Mouse (Mus musculus): ENCODE data around the gene Pde4b.
"Not testable (repeated sequence)": the region's sequence is repeated elsewhere in the genome, so short reads cannot be mapped to it uniquely, and the experiment has no call there.

Pde4b gene

DNA sequence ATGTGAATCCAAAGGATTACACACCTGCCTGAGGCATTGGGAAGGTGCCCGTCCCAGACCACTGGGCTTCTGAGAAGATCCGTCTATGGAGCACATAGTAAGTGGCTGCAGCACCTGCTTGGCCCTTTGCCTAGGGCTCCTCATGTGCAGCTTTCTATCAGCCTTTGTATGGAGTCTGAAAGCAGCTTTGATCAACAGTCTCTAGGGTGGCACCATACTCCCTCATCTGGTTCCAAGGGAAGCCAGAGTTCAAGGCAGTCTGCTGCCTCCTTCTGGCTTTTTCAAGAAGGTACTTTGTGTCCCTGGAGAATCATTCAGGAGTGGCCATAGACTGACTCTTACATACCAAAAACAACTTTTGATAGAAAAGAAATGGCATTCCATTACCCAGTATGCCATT is 397.4 kb downstream of the Pde4b start:
- no peak for DNase-seq

DNA sequence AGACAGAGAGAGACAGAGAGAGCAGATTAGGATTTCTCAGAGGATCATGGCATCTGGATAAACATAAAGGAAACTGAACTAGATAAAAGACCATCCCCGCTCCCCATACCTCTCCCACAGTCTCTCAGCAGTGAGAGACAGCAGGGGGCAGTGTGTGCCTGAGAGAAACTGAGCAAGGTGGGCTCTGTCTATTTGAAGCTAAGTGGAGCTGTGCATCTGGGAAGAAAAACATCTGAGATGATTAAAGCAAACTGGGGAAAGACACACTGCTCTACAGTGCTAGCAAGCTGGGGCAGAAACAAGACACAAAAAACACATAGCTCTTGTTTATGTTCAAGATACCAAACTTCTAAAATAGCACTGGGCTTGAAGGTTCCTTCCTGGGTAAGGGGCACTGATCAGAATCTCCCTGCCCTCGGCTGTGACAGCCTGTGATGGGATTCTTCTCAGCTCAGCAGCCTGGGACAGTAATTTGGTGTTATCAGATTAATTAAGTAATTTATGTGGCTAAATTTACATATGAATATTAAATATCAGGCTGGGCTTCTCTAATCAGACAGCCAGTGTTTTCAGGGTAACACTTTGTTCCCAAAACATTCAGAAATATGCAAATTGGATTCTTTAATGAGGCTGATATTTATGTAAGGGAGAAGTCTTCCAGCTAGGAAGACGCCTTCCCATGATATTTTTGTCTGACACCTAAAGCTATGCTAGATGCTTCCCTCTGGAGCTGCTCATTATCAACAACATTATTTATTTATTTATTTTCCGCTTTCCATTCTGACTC is 399.0 kb downstream of the Pde4b start:
- peak in 1 of 2 experiments; percentile 40 for DNase-seq

- no peak for DNase-seq
Observed at GRCm38 (mm10) chr4:102486921-102487240, 399.5 kb downstream of the Pde4b start.

DNA sequence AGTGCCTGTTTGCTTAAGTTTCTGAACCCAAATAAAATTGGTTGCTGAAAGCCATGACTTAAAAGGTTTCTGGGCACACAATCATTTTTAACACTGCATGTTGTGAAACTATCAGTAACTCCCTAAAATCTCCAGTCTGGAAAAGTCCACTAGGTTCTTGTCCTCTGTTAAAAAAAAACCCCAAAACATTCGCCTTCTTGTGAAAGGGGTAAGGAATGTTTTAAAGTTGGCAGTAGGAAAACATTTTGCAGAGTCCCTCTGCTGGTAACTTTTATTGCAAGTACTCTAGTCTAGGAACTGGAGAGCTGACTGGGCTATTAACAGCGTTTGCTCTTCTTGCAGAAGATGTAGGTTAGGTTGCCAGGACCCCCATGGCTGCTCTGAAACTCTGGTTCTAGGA is 400.7 kb downstream of the Pde4b start:
- no peak for DNase-seq

- no peak for DNase-seq
Observed at GRCm38 (mm10) chr4:102491468-102492123, 404.3 kb downstream of the Pde4b start.

DNA sequence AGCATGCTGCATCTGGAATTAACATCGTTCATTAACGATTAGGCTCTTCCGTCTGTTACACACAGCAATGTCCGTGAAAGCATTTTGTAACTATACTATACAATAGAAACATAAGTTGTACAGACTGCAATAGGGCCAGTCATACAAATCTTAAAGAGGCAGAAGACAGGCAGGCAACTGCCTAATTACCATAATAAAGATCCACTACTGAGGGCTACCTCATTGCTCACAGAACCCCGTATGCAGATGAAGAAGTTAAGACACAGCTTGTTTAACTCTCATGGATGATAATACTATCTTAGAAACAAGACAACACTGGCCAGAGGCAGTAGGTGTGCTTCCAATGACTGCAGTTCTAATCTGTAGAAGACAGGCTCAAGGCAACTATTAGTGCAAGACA is 405.6 kb downstream of the Pde4b start:
- no peak for DNase-seq

- DNase-seq = no peak
Observed at GRCm38 (mm10) chr4:102493342-102494128, 406.2 kb downstream of the Pde4b start.

DNA sequence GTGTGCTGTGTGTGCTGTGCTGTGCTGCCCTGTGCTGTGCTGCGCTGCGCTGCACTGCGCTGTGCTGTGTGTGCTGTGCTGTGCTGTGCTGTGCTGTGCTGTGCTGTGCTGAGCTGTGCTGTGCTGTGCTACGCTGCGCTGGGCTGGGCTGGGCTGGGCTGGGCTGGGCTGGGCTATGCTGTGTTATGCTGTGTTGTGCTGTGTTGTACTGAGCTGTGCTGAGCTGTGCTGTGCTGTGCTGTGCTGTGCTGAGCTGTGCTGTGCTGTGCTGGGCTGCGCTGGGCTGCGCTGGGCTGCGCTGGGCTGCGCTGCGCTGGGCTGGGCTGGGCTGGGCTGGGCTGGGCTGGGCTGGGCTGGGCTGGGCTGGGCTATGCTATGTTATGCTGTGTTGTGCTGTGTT is 406.9 kb downstream of the Pde4b start:
- DNase-seq = not testable (repeated sequence)

GRCm38 (mm10) chr4:102495001-102495400 is 407.7 kb downstream of the Pde4b start:
- no peak for DNase-seq

GRCm38 (mm10) chr4:102495474-102495873 is 408.1 kb downstream of the Pde4b start:
- no peak for DNase-seq

GRCm38 (mm10) chr4:102496269-102497177 is 409.2 kb downstream of the Pde4b start:
- DNase-seq = no peak

- no peak for DNase-seq
Observed at GRCm38 (mm10) chr4:102497221-102497620, 409.9 kb downstream of the Pde4b start.

GRCm38 (mm10) chr4:102498169-102498919 is 411.0 kb downstream of the Pde4b start:
- DNase-seq = no peak

DNA sequence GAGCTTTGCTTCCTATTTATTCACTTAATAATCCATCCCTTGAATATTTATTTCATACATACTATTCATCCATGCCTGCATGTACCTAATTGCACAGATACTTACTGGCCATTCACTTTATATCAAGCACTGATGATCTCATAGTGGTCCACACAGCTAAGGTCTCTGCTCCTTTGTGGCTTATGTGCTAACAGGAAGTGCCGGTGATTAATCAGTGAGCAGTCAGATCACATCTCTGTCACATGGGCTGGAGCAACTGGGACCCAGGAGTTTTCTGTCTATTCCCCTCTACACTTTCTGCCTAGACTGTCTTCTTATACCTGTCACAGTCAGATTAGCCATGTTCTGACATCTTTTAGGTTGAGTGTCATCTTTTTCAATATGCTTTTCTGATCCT is 411.6 kb downstream of the Pde4b start:
- no peak for DNase-seq

DNA sequence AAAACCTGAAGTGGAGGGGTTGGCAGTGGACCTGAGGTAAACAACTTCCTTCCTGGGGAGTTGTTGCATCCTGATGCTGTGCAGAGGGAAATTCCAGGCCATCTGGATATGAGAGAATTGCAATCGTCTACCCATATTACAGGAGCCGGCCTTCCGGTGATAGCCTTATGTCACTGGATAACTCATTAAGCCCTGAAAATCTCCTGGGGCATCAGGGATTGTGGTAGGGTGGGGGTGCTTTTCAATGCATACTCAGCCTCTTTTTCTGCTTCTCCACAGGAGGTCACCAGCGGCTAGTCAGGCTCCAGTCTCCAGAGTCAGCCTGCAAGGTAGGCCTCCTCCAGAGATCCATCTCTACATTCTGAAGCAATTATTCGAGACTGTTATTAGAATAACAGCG is 418.4 kb downstream of the Pde4b start:
- no peak for DNase-seq

- peak; percentile 38 for DNase-seq
Observed at GRCm38 (mm10) chr4:102506376-102507280, 419.3 kb downstream of the Pde4b start.

DNA sequence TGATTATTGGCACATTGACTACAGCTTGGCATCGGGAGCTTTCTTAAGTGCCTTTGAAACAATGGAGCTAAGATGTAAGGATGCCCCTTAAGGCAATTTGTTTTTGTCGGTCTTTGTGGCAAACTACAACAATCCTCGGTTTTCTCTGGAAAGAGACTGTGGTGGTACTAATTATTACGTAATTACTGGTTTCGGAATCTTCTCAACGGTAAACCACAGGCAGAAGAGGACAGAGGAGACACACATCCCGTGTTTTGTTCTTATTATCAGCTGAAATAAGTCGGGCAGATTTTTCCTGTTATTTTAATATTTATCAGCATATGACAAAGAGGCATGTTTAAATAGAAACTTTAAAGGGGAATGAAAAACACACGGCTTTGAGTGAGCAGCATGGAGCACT is 420.0 kb downstream of the Pde4b start:
- no peak for DNase-seq

DNA sequence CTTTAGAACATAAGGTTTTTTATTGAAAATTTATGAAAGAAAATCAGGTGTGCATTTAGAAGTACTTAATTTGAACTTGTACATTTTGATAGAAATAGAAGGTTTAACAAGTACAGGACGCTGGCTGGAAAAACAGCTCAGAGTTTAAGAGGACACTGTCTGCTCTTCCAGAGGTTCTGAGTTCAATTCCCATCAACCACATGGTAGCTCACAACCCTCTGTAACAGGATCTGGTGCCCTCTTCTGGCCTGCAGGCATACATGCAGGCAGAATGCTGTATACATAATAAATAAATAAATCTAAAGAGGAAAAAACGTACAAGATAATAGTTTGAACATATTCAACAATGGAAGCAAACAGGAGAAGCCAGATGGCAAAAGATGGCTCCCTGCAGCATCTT is 420.4 kb downstream of the Pde4b start:
- DNase-seq = peak in 1 of 2 experiments; percentile 34

- no peak for DNase-seq
Observed at GRCm38 (mm10) chr4:102510061-102510460, 422.7 kb downstream of the Pde4b start.

DNA sequence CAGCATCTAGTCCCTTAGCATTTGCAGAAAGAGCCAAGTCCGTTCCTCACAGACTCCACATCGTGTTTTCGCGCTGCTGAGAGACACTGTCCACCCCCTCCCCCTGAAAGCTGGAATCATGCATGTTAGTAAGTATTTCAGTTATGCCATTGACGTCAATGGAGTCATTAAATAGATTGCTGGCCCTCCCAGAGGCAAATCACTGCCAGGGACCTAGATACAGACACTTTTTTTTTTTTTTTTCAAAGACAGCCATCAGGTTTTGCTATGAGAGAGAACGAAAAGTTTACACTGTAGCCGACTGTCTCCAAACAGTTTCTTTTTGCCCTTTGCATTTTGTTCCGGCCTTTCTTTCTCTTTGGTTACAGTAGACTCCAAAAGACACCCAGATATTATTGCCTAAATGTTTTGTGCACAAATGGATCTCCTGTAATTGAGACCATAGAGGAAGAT is 423.6 kb downstream of the Pde4b start:
- DNase-seq = peak in 1 of 2 experiments; percentile 48

GRCm38 (mm10) chr4:102511511-102511910 is 424.2 kb downstream of the Pde4b start:
- DNase-seq = peak; percentile 19 to 44
